Mouse (Mus musculus): ENCODE results near the gene Caln1. TPM values are rescaled to one million over a fixed set of nuclear protein-coding genes. Genes with fewer than 3 reads are reported as not detected.

The Caln1 gene
- total and polyA plus RNA-seq, 3 experiments: not detected

DNA sequence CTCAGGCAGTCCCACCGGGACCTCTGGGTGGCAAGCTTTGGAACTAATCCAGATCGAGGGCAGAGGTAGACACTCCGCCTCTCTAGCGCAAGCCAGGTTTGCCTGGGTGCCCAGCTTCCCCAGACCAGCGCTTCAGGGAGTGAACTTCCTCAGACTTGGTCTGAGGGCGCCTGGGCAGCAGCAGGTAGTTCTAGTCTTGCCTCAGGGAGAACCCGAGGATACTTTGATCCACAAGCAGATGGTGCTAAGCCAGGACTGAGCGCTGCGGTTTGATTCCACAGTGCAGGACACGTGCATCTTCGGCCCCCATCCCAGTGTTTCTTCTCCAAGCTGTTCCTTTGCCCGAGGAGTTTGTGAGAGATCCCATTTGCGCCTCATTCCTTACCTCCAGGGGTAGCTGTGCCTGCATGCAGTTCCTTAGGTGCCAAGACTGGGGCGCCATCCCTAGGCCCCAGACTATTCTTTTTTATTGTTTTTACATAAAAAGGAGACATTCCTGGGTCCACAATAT is 80.8 kb downstream of the Caln1 start:
- H3K9me3 ChIP-seq (replicated peaks; ENCODE audit: insufficient read depth, low read length): no peaks in the 10 kb centered on the region
- H3K9ac ChIP-seq (ENCODE audit: control insufficient read depth, low read depth, low read length, poor library complexity, severe bottlenecking): no peak overlapping the region
- no peak overlapping the region for H3K4me3 ChIP-seq (ENCODE audit: control insufficient read depth in 1 of 2, insufficient read depth in 1 of 2, low read depth in 2 of 2, low read length in 2 of 2)
- no peaks in the 10 kb centered on the region for H3K79me2 ChIP-seq (ENCODE audit: control insufficient read depth, insufficient read depth, low read length, poor library complexity)
- no peak for DNase-seq (ENCODE audit: low read depth, low spot score)
- H3K36me3 ChIP-seq (ENCODE audit: control insufficient read depth in 1 of 2, insufficient read depth in 2 of 2, low read length in 2 of 2): no peaks in the 10 kb centered on the region
- TF ChIP-seq POLR2A (IDR thresholded peaks at IDR 0.05; ENCODE audit: control insufficient read depth in 1 of 2, insufficient read depth in 1 of 2, low read depth in 1 of 2, low read length in 2 of 2, poor library complexity in 1 of 2): no peak
- no peaks in the 10 kb centered on the region for H3K4me1 ChIP-seq (ENCODE audit: control insufficient read depth in 1 of 2, insufficient read depth in 2 of 2, low read length in 2 of 2)
- H3K27me3 ChIP-seq (ENCODE audit: control insufficient read depth in 1 of 2, insufficient read depth in 2 of 2, low read length in 2 of 2): no peaks in the 10 kb centered on the region
- no peak overlapping the region for H3K27ac ChIP-seq (ENCODE audit: control insufficient read depth, low read depth, low read length)

DNA sequence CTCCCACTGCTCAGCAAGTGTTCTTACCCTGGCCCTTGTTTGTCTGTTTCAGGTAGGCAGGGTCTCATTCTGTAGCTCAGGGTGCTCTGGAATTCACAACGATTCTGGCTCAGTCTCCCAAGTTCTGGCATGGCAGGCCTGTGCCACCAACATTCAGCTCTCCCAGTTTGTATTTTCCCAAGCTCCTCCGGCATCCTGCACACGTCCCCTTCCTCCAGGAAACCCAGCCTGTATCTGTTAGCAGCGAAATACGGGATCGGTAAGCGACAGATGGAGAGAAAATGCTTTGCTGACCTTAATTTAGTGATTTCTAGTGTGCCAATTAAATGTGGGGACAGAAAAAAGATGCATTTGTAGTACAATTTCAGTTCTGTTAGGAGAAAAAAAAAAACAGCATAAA is 88.8 kb downstream of the Caln1 start:
- Histone ChIP-seq H3K9me3 (replicated peaks; ENCODE audit: insufficient read depth, low read length) (no peaks in the 10 kb centered on the region), H3K36me3 (ENCODE audit: control insufficient read depth in 1 of 2, insufficient read depth in 2 of 2, low read length in 2 of 2) (no peaks in the 10 kb centered on the region), H3K27me3 (ENCODE audit: control insufficient read depth in 1 of 2, insufficient read depth in 2 of 2, low read length in 2 of 2) (no peaks in the 10 kb centered on the region), H3K4me3 (ENCODE audit: control insufficient read depth in 1 of 2, insufficient read depth in 1 of 2, low read depth in 2 of 2, low read length in 2 of 2) (no peak overlapping the region), H3K4me1 (ENCODE audit: control insufficient read depth in 1 of 2, insufficient read depth in 2 of 2, low read length in 2 of 2) (no peaks in the 10 kb centered on the region), H3K9ac (ENCODE audit: control insufficient read depth, low read depth, low read length, poor library complexity, severe bottlenecking) (no peak overlapping the region), H3K27ac (ENCODE audit: control insufficient read depth, low read depth, low read length) (no peak overlapping the region), H3K79me2 (ENCODE audit: control insufficient read depth, insufficient read depth, low read length, poor library complexity) (no peaks in the 10 kb centered on the region)
- DNase-seq (ENCODE audit: low read depth, low spot score): no peak
- no peak for TF ChIP-seq MYB (IDR thresholded peaks at IDR 0.05; ENCODE audit: low read depth, low read length)
- TF ChIP-seq BHLHE40 (IDR thresholded peaks at IDR 0.05; ENCODE audit: borderline replicate concordance, low read depth, low read length): no peak
- TF ChIP-seq GATA1 (IDR thresholded peaks at IDR 0.05; ENCODE audit: low read depth, low read length): no peak
- TF ChIP-seq CHD2 (IDR thresholded peaks at IDR 0.05; ENCODE audit: low read length): no peak
- no peak for TF ChIP-seq MEF2A (IDR thresholded peaks at IDR 0.05; ENCODE audit: extremely low read depth, insufficient replicate concordance, low read depth, low read length, poor library complexity, severe bottlenecking)
- TF ChIP-seq ZC3H11A (IDR thresholded peaks at IDR 0.05; ENCODE audit: low read depth, low read length): no peak
- TF ChIP-seq CTCF (IDR thresholded peaks at IDR 0.05 in 2 of 3, conservative IDR thresholded peaks at IDR 0.05 in 1 of 3; ENCODE audit: control insufficient read depth in 1 of 3, insufficient read depth in 1 of 3, low read depth in 2 of 3, low read length in 3 of 3, poor library complexity in 1 of 3, severe bottlenecking in 1 of 3): no peak
- no peak for TF ChIP-seq SMC3 (IDR thresholded peaks at IDR 0.05; ENCODE audit: low read depth, low read length)
- no peak for TF ChIP-seq ZKSCAN1 (IDR thresholded peaks at IDR 0.05; ENCODE audit: low read depth, low read length)
- TF ChIP-seq UBTF (IDR thresholded peaks at IDR 0.05; ENCODE audit: borderline replicate concordance, insufficient read depth, low read depth, low read length): no peak
- TF ChIP-seq TBP (IDR thresholded peaks at IDR 0.05; ENCODE audit: low read depth, low read length): no peak
- no peak for TF ChIP-seq JUND (IDR thresholded peaks at IDR 0.05; ENCODE audit: low read depth, low read length)
- no peak for TF ChIP-seq EP300 (IDR thresholded peaks at IDR 0.05; ENCODE audit: low read depth in 1 of 2, low read length in 2 of 2)
- TF ChIP-seq CHD1 (IDR thresholded peaks at IDR 0.05; ENCODE audit: low read depth, low read length): no peak
- TF ChIP-seq MAX (IDR thresholded peaks at IDR 0.05; ENCODE audit: low read length): no peak
- TF ChIP-seq E2F4 (IDR thresholded peaks at IDR 0.05; ENCODE audit: borderline replicate concordance, low read depth, low read length): no peak
- TF ChIP-seq ELF1 (IDR thresholded peaks at IDR 0.05; ENCODE audit: low read depth, low read length): no peak
- no peak for TF ChIP-seq SIN3A (IDR thresholded peaks at IDR 0.05; ENCODE audit: low read length)
- no peak for TF ChIP-seq KAT2A (conservative IDR thresholded peaks at IDR 0.05; ENCODE audit: low read depth, low read length)
- TF ChIP-seq MAFK (IDR thresholded peaks at IDR 0.05; ENCODE audit: borderline replicate concordance, low read depth, low read length): no peak
